Mouse (Mus musculus): ENCODE results near the gene Gdi1. TPM values are rescaled to one million over a fixed set of nuclear protein-coding genes. Genes with fewer than 3 reads are reported as not detected.
"Not testable (repeated sequence)": the region's sequence is repeated elsewhere in the genome, so short reads cannot be mapped to it uniquely, and the experiment has no call there.

Gene Gdi1
- total RNA-seq, 2 experiments from 2014 or later, result 76.7 to 82.5 TPM

DNA sequence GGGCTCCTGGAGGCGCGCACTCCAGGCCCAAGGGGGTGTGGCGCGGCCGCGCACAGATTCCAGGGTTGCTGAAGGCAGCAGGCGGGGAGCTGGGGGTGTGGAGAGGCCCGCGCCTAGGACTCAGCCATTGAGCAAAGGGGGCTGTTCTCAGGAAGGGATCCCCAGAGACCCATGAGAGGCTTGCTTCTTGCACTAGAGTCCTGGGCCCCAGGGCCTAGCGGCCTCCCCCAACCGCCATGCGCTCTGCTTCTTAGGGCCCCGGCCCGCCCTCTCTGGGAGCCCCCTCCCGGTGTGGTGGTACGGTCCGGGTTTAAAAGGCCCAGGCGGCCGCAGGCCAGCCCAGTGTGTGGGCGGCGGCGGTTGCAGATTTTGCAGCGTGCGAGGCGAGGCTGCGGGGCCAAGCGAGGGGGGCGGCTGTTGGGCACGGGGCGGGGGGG is 23.9 kb downstream of the Gdi1 start, which contains the start of gene Plxna3:
Gene Plxna3, plus strand, starts transcription at position 342 of the 437 bp plus-strand sequence.
- DNase-seq, result peak; percentile 65 to 79
- intact Hi-C loops (cut with DNase I), result no loop called here

DNA sequence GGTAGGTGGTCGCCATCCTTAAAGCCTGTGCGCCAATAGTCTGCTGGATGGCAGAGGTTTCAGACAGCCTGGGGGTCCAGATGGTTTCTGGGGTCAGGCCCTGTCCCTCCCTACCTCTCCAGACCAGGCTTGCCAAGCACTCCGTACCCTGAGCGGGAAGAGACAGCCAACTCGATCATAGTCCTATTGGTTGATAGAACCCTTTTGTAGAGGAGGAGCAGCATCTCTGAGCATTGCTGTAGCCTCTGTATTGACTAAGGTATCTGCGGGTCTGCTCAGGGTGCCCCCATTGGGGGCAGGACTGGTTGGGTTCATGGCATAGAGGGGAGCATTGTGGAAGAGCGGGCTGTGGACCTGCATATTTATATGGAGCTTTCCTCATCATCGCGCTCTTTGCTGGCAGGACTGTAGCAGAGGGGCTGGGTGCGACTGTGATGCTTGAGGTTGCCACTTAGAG is 24.4 kb downstream of the Gdi1 start:
- intact Hi-C loops (cut with DNase I), result no loop called here
- DNase-seq, result no peak

DNA sequence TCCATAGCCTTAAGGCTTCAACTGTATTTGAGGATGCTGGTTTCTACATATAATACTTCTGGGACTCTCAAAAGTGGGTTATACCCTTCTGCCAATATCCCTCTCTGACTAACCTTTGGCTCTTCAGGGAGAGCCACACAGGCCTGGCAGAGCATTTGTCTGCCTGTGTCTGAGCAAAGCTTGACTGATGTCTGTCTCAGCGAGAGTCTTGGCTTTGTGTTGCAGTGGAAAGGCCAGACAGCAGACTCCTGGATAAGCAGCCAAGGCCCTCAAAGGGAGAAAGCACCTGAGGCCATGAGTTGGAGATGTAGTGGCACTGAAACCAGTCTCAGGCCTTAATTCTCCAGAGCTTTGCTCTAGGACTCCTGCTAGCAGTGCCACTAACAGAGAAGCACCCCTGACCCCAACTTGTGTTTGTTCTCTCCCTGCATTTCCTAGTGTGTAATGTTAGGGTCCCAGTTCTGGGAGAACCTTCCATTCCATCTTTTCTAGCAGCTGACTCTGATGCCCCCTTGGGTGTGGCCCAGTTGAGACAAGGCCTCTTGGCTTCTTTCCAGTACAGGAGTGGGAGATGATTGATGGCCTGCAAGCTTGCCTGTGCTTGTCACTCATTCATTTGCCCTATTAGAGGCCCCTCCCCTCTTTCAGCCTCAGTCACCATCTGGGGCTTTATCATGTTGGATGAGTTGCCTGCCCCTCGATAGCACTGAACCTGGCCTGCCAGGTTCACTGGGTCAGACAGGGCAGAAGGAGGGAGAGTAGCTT is 25.6 kb downstream of the Gdi1 start:
- intact Hi-C loops (cut with DNase I), result no loop called here
- no peak for DNase-seq

DNA sequence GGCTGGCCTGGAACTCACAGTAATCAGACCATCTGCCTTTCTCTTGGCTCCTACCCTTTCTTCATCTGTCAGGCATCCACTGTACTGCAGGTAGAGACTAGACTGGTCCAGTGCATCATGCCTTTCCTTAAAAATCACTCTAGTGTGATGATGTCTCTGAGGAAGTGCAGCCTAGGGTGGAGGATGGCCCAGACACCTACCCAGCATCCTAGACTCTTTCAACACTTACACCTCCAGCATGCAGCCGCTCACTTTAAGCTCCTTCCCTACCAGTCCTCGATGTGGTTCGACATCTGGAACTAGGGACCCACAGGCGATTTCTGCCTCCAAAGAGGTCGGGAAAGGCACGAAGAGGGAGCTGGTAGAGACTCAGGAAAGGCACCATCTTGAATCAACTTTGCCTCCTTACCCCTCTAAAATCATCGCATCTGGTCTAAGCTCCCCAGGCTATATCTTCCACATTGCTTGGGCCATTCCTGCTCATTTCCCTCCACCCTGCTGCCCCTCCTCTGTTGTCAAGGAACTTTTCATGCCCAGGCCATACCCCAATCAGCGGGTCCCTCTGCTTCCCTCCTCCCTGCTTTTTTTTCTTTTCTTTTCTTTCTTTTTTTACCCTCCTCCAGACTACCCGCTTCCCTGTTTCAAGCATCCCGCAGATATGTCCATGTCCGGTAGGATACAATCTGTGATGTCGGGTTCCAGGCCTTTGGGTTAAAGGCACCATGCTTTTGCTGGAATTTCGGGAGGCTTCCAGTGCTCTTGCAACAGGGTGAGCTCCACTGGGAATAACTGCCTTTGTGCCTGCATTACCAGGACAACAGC is 48.1 kb downstream of the Gdi1 start:
- intact Hi-C loops (cut with DNase I), result loop anchor here (5.0 kb wide), 1 partner anchor 106 kb away; the partner anchor contains the start of gene Flna

DNA sequence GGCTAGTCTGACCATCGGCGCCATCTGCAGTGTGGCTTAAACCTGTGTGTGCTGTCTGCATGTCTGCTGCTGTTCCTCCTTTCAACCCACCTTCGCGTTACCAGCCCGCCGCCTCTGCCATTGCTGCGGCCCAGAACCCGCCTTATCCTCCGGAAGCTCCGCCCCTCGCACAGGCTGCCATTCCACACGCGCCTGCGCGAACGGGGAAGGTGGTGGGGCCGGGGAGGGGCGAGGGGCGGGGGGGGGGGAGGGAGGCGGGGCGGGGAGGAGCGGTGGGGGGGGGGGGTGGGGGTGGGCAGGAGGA is 48.6 kb downstream of the Gdi1 start, which contains the start of gene Lage3:
Gene Lage3, minus strand, starts transcription at position 152 of the 304 bp plus-strand sequence.
- intact Hi-C loops (cut with DNase I), result loop anchor here (5.0 kb wide), 1 partner anchor 106 kb away; the partner anchor contains the start of gene Flna

More for the DNA sequence above, 48.1 kb downstream of the Gdi1 start:
- DNase-seq, result no peak

DNA sequence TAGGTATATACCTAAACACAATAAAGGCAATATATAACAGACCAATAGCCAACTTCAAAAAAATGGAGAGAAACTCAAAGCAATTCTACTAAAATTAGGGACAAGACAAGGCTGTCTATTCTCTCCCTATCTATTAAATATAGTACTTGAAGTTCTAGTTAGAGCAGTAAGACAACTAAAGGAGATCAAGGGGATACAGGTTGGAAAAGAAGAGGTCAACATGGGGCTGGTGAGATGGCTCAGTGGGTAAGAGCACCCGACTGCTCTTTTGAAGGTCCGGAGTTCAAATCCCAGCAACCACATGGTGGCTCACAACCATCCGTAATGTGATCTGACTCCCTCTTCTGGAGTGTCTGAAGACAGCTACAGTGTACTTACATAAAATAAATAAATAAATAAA is 52.3 kb downstream of the Gdi1 start:
- DNase-seq; intact Hi-C loops (cut with DNase I): not testable (repeated sequence)

More for the DNA sequence above, 48.6 kb downstream of the Gdi1 start, which contains the start of gene Lage3:
- peak; percentile 75 to 78 for DNase-seq

- no peak for DNase-seq
Observed at GRCm38 (mm10) chrX:74359171-74359570, 54.4 kb downstream of the Gdi1 start.

More at GRCm38 (mm10) chrX:74359171-74359570, 54.4 kb downstream of the Gdi1 start:
- intact Hi-C loops (cut with DNase I), result no loop called here

Small RNA genes lying within 50 kb of the gene (microRNA-seq; reads per million reads assigned to microRNA genes)
- 0 to 1.3 reads per million in 2 experiments for gene Mir7091 (ENCODE audit: borderline number of aligned reads in 2 of 2)
- gene Mir7092 (ENCODE audit: borderline number of aligned reads in 2 of 2), result 0 reads per million in 2 experiments

Other genes with a start within 250 kb of the Gdi1 start
- gene Opn1mw, start 177.5 kb upstream of the Gdi1 start, total RNA-seq (2021), result not detected
- gene Mecp2, start 169.6 kb upstream of the Gdi1 start, total RNA-seq (2021), result 10 to 100 TPM; 30.5 to 36.2 TPM
- gene Tex28, start 137.2 kb upstream of the Gdi1 start, total RNA-seq (2021), result not detected
- gene Tktl1, start 127.7 kb upstream of the Gdi1 start, total RNA-seq (2021), result not detected
- gene Flna, start 55.2 kb upstream of the Gdi1 start, total RNA-seq (2021), result 10 to 100 TPM; 88.3 to 97.0 TPM
- 10 to 100 TPM; 28.2 to 34.0 TPM for gene Emd, start 50.3 kb upstream of the Gdi1 start, total RNA-seq (2021)
- gene Rpl10, start 34.2 kb upstream of the Gdi1 start, total RNA-seq (2021), result 100 to 1,000 TPM; 178 to 213 TPM
- 10 to 100 TPM; 48.4 to 51.9 TPM for gene Taz, start 23.1 kb upstream of the Gdi1 start, total RNA-seq (2021)
- 10 to 100 TPM; 16.1 to 20.6 TPM for gene Dnase1l1, start 22.7 kb upstream of the Gdi1 start, total RNA-seq (2021)
- gene Atp6ap1, start 7.9 kb upstream of the Gdi1 start, total RNA-seq (2021), result 100 to 1,000 TPM; 130 to 135 TPM
- gene Fam50a, start 8.0 kb downstream of the Gdi1 start, total RNA-seq (2021), result 10 to 100 TPM; 24.5 to 29.5 TPM
- gene Plxna3, start 24.1 kb downstream of the Gdi1 start, total RNA-seq (2021), result 1 to 10 TPM in 1 of 2 experiments, under 1 TPM in 1; 0.87 to 1.6 TPM
- gene Lage3, start 48.6 kb downstream of the Gdi1 start, total RNA-seq (2021), result 10 to 100 TPM; 28.3 to 28.8 TPM
- 10 to 100 TPM; 67.7 to 70.3 TPM for gene Ubl4a, start 68.2 kb downstream of the Gdi1 start, total RNA-seq (2021)
- gene Slc10a3, start 68.4 kb downstream of the Gdi1 start, total RNA-seq (2021), result 1 to 10 TPM; 4.9 to 5.7 TPM
- 10 to 100 TPM; 18.6 to 18.8 TPM for gene Fam3a, start 88.3 kb downstream of the Gdi1 start, total RNA-seq (2021)
- gene Ikbkg, start 88.3 kb downstream of the Gdi1 start, total RNA-seq (2021), result 10 to 100 TPM; 45.8 to 46.1 TPM
- gene G6pdx, start 124.2 kb downstream of the Gdi1 start, total RNA-seq (2021), result 1 to 10 TPM; 6.8 to 7.1 TPM
- not detected for gene Gm6880, start 176.4 kb downstream of the Gdi1 start, total RNA-seq (2021)